Mouse (Mus musculus) erythroblast, embryonic 14.5 days (primary cell): Measurements from ENCODE around the gene Olfml2a.

ENCODE experiments used
- GATA1 ChIP-seq: IDR thresholded peaks from 2 replicates; pipeline ENCODE4 v1.6.1; 2012; ENCODE audit warnings: low read length, inconsistent platforms, mixed read lengths
- TAL1 ChIP-seq: IDR thresholded peaks from 3 replicates; pipeline ENCODE4 v1.6.1; 2012; ENCODE audit warnings: low read length, inconsistent platforms, mixed read lengths

- TF ChIP-seq GATA1: no peak
- TF ChIP-seq TAL1: no peak
Observed at GRCm38 (mm10) chr2:38938007-38938406, 6.2 kb downstream of the Olfml2a start.
